Mouse (Mus musculus): ENCODE measurements around the gene Fam214a. TPM values are rescaled to one million over a fixed set of nuclear protein-coding genes. Genes with fewer than 3 reads are reported as not detected.

The Fam214a gene
- polyA plus RNA-seq (2014; fragmentation: Nextera tagmentation; extraction: Ambion mirVana), result 26.0 and 35.9 TPM in 2 replicates

DNA sequence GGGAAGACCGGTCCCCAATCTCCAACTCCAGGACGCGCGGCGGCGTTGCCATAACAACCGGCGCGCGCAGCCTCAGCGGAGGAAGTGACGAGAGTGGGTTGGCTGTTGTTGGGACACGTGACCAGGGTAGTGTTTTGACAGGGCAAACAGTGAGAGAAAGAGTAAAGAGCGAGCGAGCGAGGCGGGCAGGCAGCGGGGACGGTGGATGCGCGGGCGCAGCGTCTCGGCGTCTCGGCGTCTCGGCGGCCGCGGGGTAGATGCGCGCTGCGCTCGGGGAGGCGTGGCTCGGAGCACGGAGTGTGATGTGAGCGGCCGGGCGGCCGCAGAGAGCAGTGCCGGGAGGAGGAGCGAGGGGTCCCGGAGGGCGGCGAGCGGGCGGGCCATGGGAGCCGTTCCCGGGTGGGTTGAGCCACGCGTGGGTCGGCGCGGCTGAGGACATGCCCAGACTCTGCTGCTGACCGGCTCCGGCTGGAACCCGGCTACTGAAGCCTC lies at the start of gene Fam214a:
TSS of gene Fam214a (plus strand) at position 129 of the 492 bp plus-strand sequence.
- Histone ChIP-seq H3K27me3 (ENCODE audit: control insufficient read depth, insufficient read depth, low read length) (no peaks in the 10 kb centered on the region), H3K4me1 (ENCODE audit: control insufficient read depth, insufficient read depth, low read length) (peaks cover 17% of the 10 kb centered on the region), H3K9ac (replicated peaks; ENCODE audit: low read length) (peak within 1 kb of the TSS; percentile 95), H3K4me3 (replicated peaks; ENCODE audit: low read depth, low read length) (peak within 1 kb of the TSS; percentile 85), H3K4me2 (ENCODE audit: low read length) (peak within 1 kb of the TSS; percentile 84), H3K9me3 (ENCODE audit: control insufficient read depth, low read length) (no peaks in the 10 kb centered on the region), H3K27ac (replicated peaks; ENCODE audit: low read depth, low read length) (peak within 1 kb of the TSS; percentile 95), H3K36me3 (ENCODE audit: control insufficient read depth, insufficient read depth, low read length) (peaks cover 6% of the 10 kb centered on the region; the same call in 1 of the 2 replicates)
- WGBS, result under 1% methylated on average over 59 of the region's 59 CpGs
- ATAC-seq (ENCODE audit: low FRiP score, low TSS enrichment) (peak; percentile 96), DNase-seq (peak; percentile 97)

DNA sequence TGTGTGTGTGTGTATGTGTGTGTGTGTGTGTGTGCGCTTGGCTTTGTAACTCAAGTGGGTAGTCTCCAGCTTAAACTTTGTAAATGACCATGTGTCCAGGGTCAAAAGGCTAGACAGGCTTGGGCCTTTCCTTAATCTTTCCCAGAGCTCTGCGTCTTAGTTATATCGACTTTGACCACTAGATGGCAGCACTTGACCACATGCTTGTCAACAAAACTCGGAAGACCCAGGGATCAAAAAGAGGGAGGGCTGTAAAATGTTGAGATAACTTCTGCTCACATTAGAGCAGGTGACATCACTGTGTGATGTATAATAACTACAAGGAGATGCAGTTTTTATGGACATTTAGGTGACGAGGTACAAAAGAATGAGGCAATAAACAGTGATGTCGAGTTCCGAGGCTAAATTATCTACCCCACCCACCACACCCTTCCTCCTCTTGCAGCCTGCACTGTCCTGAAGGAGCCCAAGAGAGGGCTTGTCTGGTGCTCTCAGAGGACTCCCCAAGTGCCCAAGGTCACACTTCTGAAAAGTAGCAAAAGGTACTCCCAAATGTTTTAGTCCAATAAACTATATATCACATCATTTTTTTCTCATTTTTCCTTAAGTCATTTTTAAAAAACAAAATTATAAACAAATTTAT lies 47.7 kb upstream of the Fam214a start:
- ATAC-seq (ENCODE audit: low FRiP score, low TSS enrichment), result no peak; the same call in 1 of the 2 replicates
- Histone ChIP-seq H3K9me3 (ENCODE audit: control insufficient read depth, low read length) (no peaks in the 10 kb centered on the region), H3K4me1 (ENCODE audit: control insufficient read depth, insufficient read depth, low read length) (no peaks in the 10 kb centered on the region), H3K36me3 (ENCODE audit: control insufficient read depth, insufficient read depth, low read length) (no peaks in the 10 kb centered on the region), H3K27me3 (ENCODE audit: control insufficient read depth, insufficient read depth, low read length) (no peaks in the 10 kb centered on the region), H3K4me2 (ENCODE audit: low read length) (no peak overlapping the region), H3K27ac (replicated peaks; ENCODE audit: low read depth, low read length) (no peak overlapping the region), H3K9ac (replicated peaks; ENCODE audit: low read length) (no peak overlapping the region), H3K4me3 (replicated peaks; ENCODE audit: low read depth, low read length) (no peak overlapping the region)
- 16% methylated on average over 7 of the region's 7 CpGs for WGBS
- DNase-seq, result peak; percentile 93

DNA sequence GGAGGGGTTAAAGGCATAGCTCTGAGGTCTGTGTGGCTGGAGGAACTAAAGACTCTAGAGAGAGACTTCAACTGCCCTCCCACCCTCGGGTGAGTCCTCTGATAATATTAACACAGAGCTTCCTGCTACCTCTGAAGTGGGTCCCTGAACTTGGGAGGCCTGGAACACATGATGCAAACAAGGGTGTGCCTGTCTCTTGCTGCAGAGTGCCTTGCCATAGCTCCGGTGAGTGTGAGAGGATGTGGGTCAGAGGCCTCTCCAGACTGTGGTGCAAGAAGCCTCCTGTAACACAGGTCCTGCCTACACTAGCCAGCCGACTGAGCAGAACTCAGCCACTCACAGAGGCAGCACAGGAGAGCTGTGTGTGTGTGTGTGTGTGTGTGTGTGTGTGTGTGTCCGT lies 45.7 kb upstream of the Fam214a start:
- no peak overlapping the region for H3K4me2 ChIP-seq (ENCODE audit: low read length)
- DNase-seq, result no peak
- H3K4me1 ChIP-seq (ENCODE audit: control insufficient read depth, insufficient read depth, low read length), result no peaks in the 10 kb centered on the region
- no peaks in the 10 kb centered on the region for H3K36me3 ChIP-seq (ENCODE audit: control insufficient read depth, insufficient read depth, low read length)
- H3K9ac ChIP-seq (replicated peaks; ENCODE audit: low read length), result no peak overlapping the region
- no peak for ATAC-seq (ENCODE audit: low FRiP score, low TSS enrichment)
- H3K27me3 ChIP-seq (ENCODE audit: control insufficient read depth, insufficient read depth, low read length), result no peaks in the 10 kb centered on the region
- no peak overlapping the region for H3K27ac ChIP-seq (replicated peaks; ENCODE audit: low read depth, low read length)
- H3K4me3 ChIP-seq (replicated peaks; ENCODE audit: low read depth, low read length), result no peak overlapping the region
- no peaks in the 10 kb centered on the region for H3K9me3 ChIP-seq (ENCODE audit: control insufficient read depth, low read length)
- WGBS, result 61% methylated on average over 4 of the region's 4 CpGs

DNA sequence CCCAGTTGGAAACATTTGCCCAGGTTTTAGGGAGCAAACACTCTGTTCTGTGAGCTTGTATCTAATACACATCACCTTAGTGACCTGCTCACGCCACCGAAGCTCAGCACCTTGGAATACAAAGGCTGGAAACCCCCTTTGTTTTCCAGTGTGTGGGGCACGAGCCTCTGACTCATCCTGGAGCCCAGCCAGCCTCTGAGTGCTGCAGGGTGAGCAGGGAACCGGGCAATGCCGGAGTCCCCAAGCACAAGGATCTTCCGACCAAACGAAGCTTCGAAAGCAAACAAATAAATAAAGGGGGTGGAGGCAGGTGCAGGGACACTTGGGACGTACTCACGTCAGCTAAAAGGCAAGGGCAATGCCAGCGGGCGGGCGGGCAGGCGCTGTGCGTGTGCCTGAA lies 43.4 kb upstream of the Fam214a start:
- Histone ChIP-seq H3K36me3 (ENCODE audit: control insufficient read depth, insufficient read depth, low read length) (no peaks in the 10 kb centered on the region), H3K9ac (replicated peaks; ENCODE audit: low read length) (no peak overlapping the region), H3K4me3 (replicated peaks; ENCODE audit: low read depth, low read length) (no peak overlapping the region), H3K27me3 (ENCODE audit: control insufficient read depth, insufficient read depth, low read length) (no peaks in the 10 kb centered on the region), H3K4me1 (ENCODE audit: control insufficient read depth, insufficient read depth, low read length) (no peaks in the 10 kb centered on the region), H3K27ac (replicated peaks; ENCODE audit: low read depth, low read length) (no peak overlapping the region), H3K4me2 (ENCODE audit: low read length) (no peak overlapping the region), H3K9me3 (ENCODE audit: control insufficient read depth, low read length) (no peaks in the 10 kb centered on the region)
- ATAC-seq (ENCODE audit: low FRiP score, low TSS enrichment) (no peak), DNase-seq (peak; percentile 26)
- WGBS, result 68% methylated on average over 15 of the region's 15 CpGs

DNA sequence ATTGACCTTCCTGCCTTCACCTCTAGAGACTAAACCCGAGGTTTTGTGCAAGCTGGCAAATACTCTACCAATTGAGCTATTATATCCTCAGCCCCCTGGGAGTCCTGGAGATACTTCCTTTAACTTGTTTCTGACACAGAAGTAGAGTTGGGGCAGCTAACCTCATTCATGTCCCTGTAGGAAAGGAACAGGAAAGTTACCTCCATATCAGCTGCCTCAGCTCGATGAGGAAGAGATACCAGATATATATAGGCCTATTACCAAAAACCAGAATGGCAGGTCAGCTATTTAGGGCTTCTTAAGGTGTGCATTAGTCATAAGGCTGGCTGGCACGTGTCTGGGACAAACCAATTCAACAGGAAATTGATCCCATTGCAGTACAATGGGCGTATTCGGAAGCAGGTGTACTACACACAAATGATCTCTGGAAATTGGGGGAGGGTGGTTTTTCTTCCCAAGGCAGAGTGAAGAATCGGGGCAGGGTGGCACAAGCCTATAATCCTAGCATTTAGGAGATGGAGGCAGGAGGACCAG lies 42.4 kb upstream of the Fam214a start:
- Histone ChIP-seq H3K36me3 (ENCODE audit: control insufficient read depth, insufficient read depth, low read length) (no peaks in the 10 kb centered on the region), H3K9me3 (ENCODE audit: control insufficient read depth, low read length) (no peaks in the 10 kb centered on the region), H3K9ac (replicated peaks; ENCODE audit: low read length) (no peak overlapping the region), H3K4me2 (ENCODE audit: low read length) (no peak overlapping the region), H3K4me1 (ENCODE audit: control insufficient read depth, insufficient read depth, low read length) (no peaks in the 10 kb centered on the region), H3K27me3 (ENCODE audit: control insufficient read depth, insufficient read depth, low read length) (no peaks in the 10 kb centered on the region), H3K27ac (replicated peaks; ENCODE audit: low read depth, low read length) (no peak overlapping the region), H3K4me3 (replicated peaks; ENCODE audit: low read depth, low read length) (no peak overlapping the region)
- no peak for ATAC-seq (ENCODE audit: low FRiP score, low TSS enrichment)
- no peak for DNase-seq
- 82% methylated on average over 6 of the region's 6 CpGs for WGBS

DNA sequence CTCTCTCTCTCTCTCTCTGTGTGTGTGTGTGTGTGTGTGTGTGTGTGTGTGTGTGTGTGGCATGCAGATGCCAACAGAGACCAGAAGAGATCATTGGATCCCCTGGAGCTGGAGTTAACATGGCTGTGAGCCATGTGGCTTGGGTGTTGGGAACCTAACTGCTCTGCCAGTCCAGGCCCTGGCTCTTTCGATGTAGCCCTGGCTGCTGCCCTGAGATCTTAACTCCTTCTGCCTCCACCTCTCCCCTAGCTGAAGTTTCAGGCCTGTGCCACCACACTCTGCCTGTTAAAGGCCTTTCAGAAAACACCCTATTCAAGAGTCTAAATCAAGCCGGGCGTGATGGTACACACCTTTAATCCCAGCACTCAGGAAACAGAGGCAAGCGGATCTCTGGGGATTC lies 41.3 kb upstream of the Fam214a start:
- Histone ChIP-seq H3K4me2 (ENCODE audit: low read length) (no peak overlapping the region), H3K4me1 (ENCODE audit: control insufficient read depth, insufficient read depth, low read length) (no peaks in the 10 kb centered on the region), H3K27me3 (ENCODE audit: control insufficient read depth, insufficient read depth, low read length) (no peaks in the 10 kb centered on the region), H3K27ac (replicated peaks; ENCODE audit: low read depth, low read length) (no peak overlapping the region), H3K36me3 (ENCODE audit: control insufficient read depth, insufficient read depth, low read length) (no peaks in the 10 kb centered on the region), H3K9me3 (ENCODE audit: control insufficient read depth, low read length) (no peaks in the 10 kb centered on the region), H3K4me3 (replicated peaks; ENCODE audit: low read depth, low read length) (no peak overlapping the region), H3K9ac (replicated peaks; ENCODE audit: low read length) (no peak overlapping the region)
- no peak for ATAC-seq (ENCODE audit: low FRiP score, low TSS enrichment)
- 78% methylated on average over 4 of the region's 4 CpGs for WGBS
- DNase-seq, result no peak

DNA sequence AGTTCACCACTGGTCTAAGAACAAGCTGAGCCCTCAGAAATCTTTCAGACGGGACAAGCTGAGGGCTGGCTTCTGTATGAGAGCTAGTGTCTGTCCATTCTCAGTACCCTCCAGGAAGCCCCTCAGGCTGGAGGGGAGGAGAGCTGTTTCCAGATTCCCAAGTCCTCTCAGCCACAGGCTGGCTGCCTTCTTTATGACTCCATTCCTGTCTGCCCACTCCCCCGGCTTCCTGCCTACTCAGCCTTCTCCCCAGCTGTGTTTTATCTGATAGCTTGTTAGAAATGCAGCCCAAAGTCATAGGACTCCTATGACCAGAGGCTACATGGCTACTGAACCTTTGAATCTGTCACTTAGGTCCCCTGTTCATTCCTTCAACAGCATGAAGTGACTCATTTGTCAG lies 40.8 kb upstream of the Fam214a start:
- no peak overlapping the region for H3K4me3 ChIP-seq (replicated peaks; ENCODE audit: low read depth, low read length)
- DNase-seq, result no peak
- no peak overlapping the region for H3K4me2 ChIP-seq (ENCODE audit: low read length)
- no peak overlapping the region for H3K27ac ChIP-seq (replicated peaks; ENCODE audit: low read depth, low read length)
- no peak overlapping the region for H3K9ac ChIP-seq (replicated peaks; ENCODE audit: low read length)
- WGBS, result 68% methylated on average over 2 of the region's 2 CpGs
- no peaks in the 10 kb centered on the region for H3K27me3 ChIP-seq (ENCODE audit: control insufficient read depth, insufficient read depth, low read length)
- H3K36me3 ChIP-seq (ENCODE audit: control insufficient read depth, insufficient read depth, low read length), result no peaks in the 10 kb centered on the region
- H3K9me3 ChIP-seq (ENCODE audit: control insufficient read depth, low read length), result no peaks in the 10 kb centered on the region
- H3K4me1 ChIP-seq (ENCODE audit: control insufficient read depth, insufficient read depth, low read length), result no peaks in the 10 kb centered on the region
- no peak for ATAC-seq (ENCODE audit: low FRiP score, low TSS enrichment)

DNA sequence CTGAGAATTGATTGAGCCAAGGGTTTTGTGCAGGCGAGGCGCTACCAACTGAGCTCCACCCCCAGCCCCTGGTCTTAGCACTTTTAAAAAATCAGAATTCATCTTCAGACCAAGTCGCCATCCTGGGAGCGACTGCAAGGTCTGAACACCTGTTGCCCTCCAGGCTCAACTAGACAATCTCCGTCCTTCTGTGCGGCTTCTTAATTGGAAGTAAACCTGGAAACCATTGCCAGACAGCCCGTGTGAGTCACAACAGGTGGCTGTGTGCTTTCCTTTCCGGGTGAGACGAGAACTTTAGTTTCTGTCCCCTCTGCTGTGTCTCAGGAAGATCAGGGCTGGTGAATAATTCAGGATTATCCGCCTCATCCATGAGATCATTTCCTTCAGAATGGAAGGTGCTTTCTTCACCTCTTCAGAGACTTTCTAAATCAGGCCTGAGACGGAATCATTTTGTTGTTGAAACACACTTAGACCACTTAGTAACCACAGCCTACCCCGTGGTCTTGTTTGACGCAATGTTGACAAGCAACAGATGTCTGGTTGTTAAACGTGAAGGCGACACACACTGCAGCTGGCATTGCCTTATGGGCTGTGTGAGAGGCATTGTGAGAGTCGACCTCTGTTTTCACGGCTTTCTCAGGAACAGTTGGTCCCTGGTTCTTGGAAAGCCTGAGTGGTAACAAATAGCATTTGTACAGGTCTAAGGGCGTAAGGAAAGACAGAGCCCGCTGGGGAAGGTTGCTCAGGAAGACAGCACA lies 39.9 kb upstream of the Fam214a start:
- no peak overlapping the region for H3K27ac ChIP-seq (replicated peaks; ENCODE audit: low read depth, low read length)
- H3K36me3 ChIP-seq (ENCODE audit: control insufficient read depth, insufficient read depth, low read length), result no peaks in the 10 kb centered on the region
- 72% methylated on average over 19 of the region's 19 CpGs for WGBS
- no peaks in the 10 kb centered on the region for H3K4me1 ChIP-seq (ENCODE audit: control insufficient read depth, insufficient read depth, low read length)
- H3K27me3 ChIP-seq (ENCODE audit: control insufficient read depth, insufficient read depth, low read length), result no peaks in the 10 kb centered on the region
- H3K9ac ChIP-seq (replicated peaks; ENCODE audit: low read length), result no peak overlapping the region
- no peak for DNase-seq
- no peak for ATAC-seq (ENCODE audit: low FRiP score, low TSS enrichment)
- no peaks in the 10 kb centered on the region for H3K9me3 ChIP-seq (ENCODE audit: control insufficient read depth, low read length)
- H3K4me2 ChIP-seq (ENCODE audit: low read length), result no peak overlapping the region
- no peak overlapping the region for H3K4me3 ChIP-seq (replicated peaks; ENCODE audit: low read depth, low read length)
